Mouse (Mus musculus) liver, embryonic 14.5 days (tissue): ENCODE measurements around the gene Fgfr2. TPM values are rescaled to one million over a fixed set of nuclear protein-coding genes. Genes with fewer than 3 reads are reported as not detected.

Experiments used
- ATAC-seq: fragments of 200-750 bp; cut with Nextera tagmentation; 2 replicates; pipeline ENCODE4 v1.8.0; 2017; ENCODE audit warnings: moderate number of reproducible peaks, mild to moderate bottlenecking, moderate library complexity; ENCODE audit not compliant: insufficient read depth
- DNase-seq, 3 experiments: peaks; one replicate each; pipeline ENCODE4 v3.0.0-alpha.2; 2012 to 2013; ENCODE audit warnings: low read depth in 3 of 3, low spot score in 3 of 3
- H3K27ac ChIP-seq: fragments of 300-500 bp; sonication (generic); 2 replicates; pipeline ENCODE4 v1.5.1; 2014; ENCODE audit warnings: moderate library complexity, mild to moderate bottlenecking, control low read depth, inconsistent platforms
- H3K27me3 ChIP-seq: fragments of 300-500 bp; sonication (generic); 2 replicates; pipeline ENCODE4 v1.6.1; 2014; ENCODE audit warnings: mild to moderate bottlenecking, low read length, moderate library complexity; ENCODE audit not compliant: control insufficient read depth, insufficient read depth
- H3K36me3 ChIP-seq: fragments of 300-500 bp; sonication (generic); replicated peaks from 2 replicates; pipeline ENCODE4 v1.6.1; 2014; ENCODE audit warnings: low read depth; ENCODE audit not compliant: control insufficient read depth, insufficient read depth
- H3K4me1 ChIP-seq, 2 experiments: fragments of 200-500 bp in 1 of 2; fragments of 300-500 bp in 1 of 2; sonication (generic) in 1 of 2; replicated peaks; 2 replicates each; pipeline ENCODE4 v1.6.1; 2012 to 2014; ENCODE audit warnings: antibody characterized with exemption in 1 of 2, inconsistent platforms in 1 of 2, low read length in 1 of 2; ENCODE audit not compliant: control insufficient read depth in 2 of 2, insufficient read depth in 2 of 2
- H3K4me2 ChIP-seq: fragments of 300-500 bp; sonication (generic); 2 replicates; pipeline ENCODE4 v1.6.1; 2014; ENCODE audit warnings: low read depth, mild to moderate bottlenecking, control low read depth, moderate library complexity
- H3K4me3 ChIP-seq, 2 experiments: fragments of 200-500 bp in 1 of 2; fragments of 300-500 bp in 1 of 2; sonication (generic) in 1 of 2; 2 replicates each; pipeline ENCODE4 v1.5.1; 2012 to 2014; ENCODE audit warnings: low read depth in 2 of 2, low read length in 2 of 2, mild to moderate bottlenecking in 2 of 2, control low read depth in 1 of 2, inconsistent platforms in 1 of 2, moderate library complexity in 1 of 2; ENCODE audit not compliant: insufficient read depth in 1 of 2
- H3K9ac ChIP-seq: fragments of 300-500 bp; sonication (generic); replicated peaks from 2 replicates; pipeline ENCODE4 v1.6.1; 2014; ENCODE audit warnings: mild to moderate bottlenecking, control low read depth, moderate library complexity
- H3K9me3 ChIP-seq: fragments of 300-500 bp; sonication (generic); 2 replicates; pipeline ENCODE4 v1.6.1; 2016; ENCODE audit warnings: low read length, mixed read lengths; ENCODE audit not compliant: control insufficient read depth
- CTCF ChIP-seq: IDR thresholded peaks from 2 replicates; pipeline ENCODE4 v1.5.1; 2016; ENCODE audit warnings: antibody characterized with exemption, low read depth, control low read depth
- EP300 ChIP-seq: IDR thresholded peaks from 2 replicates; pipeline ENCODE4 v1.6.1; 2016; ENCODE audit warnings: antibody characterized with exemption, low read depth
- WGBS: fragments of 180-500 bp; shearing (Covaris S2); extraction: QIAGEN DNeasy Blood & Tissue Kit; methylation state at CpG from one replicate; pipeline ENCODE4 v1.1.7; 2014; ENCODE audit not compliant: insufficient replicate concordance; 5-methylcytosine and 5-hydroxymethylcytosine counted together
- polyA plus RNA-seq, 2 experiments: library from polyadenylated mRNA; depleted of rRNA in 1 of 2; stranded (reverse) in 1 of 2; unstranded in 1 of 2; fragments of >200 nt; fragmentation: Nextera tagmentation in 1 of 2; extraction: Ambion mirVana in 1 of 2; gene quantifications; 2 replicates each; pipeline versions ENCODE4 v1.2.1 to v1.2.3; 2012 to 2014

Fgfr2 gene
- polyA plus RNA-seq, 2 experiments, result 7.9 to 8.8 TPM

DNA sequence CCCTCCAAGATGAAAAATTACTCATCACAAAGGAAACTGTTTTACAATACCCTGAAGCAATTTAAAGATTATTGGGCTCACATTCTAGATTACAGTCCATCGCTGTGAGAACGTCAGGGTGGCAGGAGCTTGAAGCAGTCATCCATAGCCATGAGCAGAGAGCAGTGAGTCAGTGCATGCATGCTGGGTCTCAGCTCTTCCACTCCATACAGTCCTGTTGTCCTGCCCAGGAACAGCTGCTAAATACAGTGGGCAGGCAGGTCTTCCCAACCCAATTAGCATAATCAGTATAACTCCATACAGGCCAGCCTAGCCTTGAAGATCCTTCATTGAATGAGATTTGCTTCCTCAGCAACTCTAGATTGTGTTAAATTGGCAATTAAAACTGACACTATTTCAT is 147.1 kb downstream of the Fgfr2 start:
- Histone ChIP-seq H3K27ac (no peak overlapping the region), H3K36me3 (peaks cover 8% of the 10 kb centered on the region), H3K4me3 (no peak overlapping the region), H3K4me2 (no peak overlapping the region), H3K9me3 (no peaks in the 10 kb centered on the region), H3K4me1 (no peaks in the 10 kb centered on the region), H3K27me3 (no peaks in the 10 kb centered on the region), H3K9ac (no peak overlapping the region)
- TF ChIP-seq EP300 (no peak), CTCF (no peak)
- ATAC-seq, result no peak
- no peak for DNase-seq
- 90% methylated on average over 2 of the region's 2 CpGs for WGBS

DNA sequence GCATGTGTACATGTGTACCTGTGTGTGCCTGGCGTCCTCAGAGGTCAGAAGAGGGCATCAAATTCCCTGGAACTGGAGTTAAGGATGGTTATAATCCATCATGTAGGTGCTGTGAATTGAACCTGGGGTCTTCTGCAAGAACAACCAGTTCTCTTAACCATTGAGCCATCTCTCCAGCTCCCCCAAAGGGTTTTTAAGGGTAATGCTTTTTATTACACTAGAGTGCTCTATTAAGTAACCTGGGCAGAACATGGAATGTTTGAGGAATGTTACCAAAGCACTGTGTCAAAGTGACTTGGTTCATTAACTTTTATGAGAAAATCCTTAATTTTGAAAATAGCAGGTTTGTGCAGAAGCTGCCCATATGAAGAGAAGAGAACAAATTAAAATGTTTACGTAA is 151.1 kb downstream of the Fgfr2 start:
- Histone ChIP-seq H3K9ac (no peak overlapping the region), H3K9me3 (no peaks in the 10 kb centered on the region), H3K4me2 (no peak overlapping the region), H3K27me3 (no peaks in the 10 kb centered on the region), H3K4me3 (no peak overlapping the region), H3K4me1 (no peaks in the 10 kb centered on the region), H3K36me3 (peaks cover 3% of the 10 kb centered on the region; the same call in 1 of the 2 replicates), H3K27ac (no peak overlapping the region)
- WGBS, result 75% methylated on average over 2 of the region's 2 CpGs
- ATAC-seq, result no peak
- DNase-seq, result no peak
- TF ChIP-seq EP300 (no peak), CTCF (no peak)

DNA sequence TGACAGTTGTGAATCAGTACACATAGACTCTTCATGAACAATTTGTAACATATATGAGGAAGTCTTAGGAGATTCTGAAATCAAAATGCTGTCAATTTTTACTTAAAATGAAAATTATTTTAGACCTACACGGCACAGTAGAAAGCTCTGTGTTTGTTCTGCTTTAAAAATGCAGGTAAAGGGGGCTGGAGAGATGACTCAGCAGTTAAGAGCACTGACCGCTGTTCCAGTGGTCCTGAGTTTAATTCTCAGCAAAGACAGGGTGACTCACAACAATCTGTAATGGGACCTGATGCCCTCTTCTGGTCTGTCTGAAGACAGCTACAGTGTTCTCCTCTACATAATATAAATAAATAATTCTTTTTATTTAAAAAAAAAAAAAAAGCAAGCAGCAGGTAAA is 157.4 kb downstream of the Fgfr2 start:
- WGBS, result 75% methylated on average over 2 of the region's 2 CpGs
- Histone ChIP-seq H3K36me3 (peaks cover 5% of the 10 kb centered on the region; the same call in 1 of the 2 replicates), H3K4me2 (no peak overlapping the region), H3K4me3 (no peak overlapping the region), H3K4me1 (peaks cover 0 to 2% of the 10 kb centered on the region in 2 experiments; a peak in 2 of 4 replicates), H3K27ac (no peak overlapping the region), H3K9me3 (no peaks in the 10 kb centered on the region), H3K27me3 (no peaks in the 10 kb centered on the region), H3K9ac (no peak overlapping the region)
- no peak for ATAC-seq
- no peak for DNase-seq
- no peak for TF ChIP-seq EP300
- no peak for TF ChIP-seq CTCF

DNA sequence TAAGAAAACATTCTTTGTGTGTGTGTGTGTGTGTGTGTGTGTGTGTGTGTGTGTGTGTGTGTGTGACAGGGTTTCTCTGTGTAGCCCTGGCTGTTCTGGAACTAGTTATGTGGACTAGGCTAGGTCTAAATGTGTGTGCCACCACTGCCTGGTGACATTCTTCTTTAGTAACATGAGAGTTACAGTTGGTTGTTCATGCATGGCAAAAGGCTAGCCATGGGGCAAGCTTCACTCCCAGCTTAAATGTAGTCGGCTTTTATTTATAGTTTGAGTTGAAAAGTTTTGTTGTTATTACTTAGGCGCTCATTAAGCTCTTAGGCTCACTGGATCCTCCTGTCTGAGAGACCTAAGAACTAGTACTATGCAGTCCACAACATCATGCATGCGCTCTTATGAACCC is 158.8 kb downstream of the Fgfr2 start:
- 82% methylated on average over 3 of the region's 3 CpGs for WGBS
- no peak overlapping the region for H3K4me3 ChIP-seq
- no peaks in the 10 kb centered on the region for H3K9me3 ChIP-seq
- TF ChIP-seq EP300 (no peak), CTCF (no peak)
- H3K4me1 ChIP-seq, result peaks cover 0 to 2% of the 10 kb centered on the region in 2 experiments; a peak in 2 of 4 replicates
- peaks cover 5% of the 10 kb centered on the region; the same call in 1 of the 2 replicates for H3K36me3 ChIP-seq
- no peak overlapping the region for H3K4me2 ChIP-seq
- H3K9ac ChIP-seq, result no peak overlapping the region
- no peak for DNase-seq
- ATAC-seq, result no peak
- H3K27ac ChIP-seq, result no peak overlapping the region
- no peaks in the 10 kb centered on the region for H3K27me3 ChIP-seq

DNA sequence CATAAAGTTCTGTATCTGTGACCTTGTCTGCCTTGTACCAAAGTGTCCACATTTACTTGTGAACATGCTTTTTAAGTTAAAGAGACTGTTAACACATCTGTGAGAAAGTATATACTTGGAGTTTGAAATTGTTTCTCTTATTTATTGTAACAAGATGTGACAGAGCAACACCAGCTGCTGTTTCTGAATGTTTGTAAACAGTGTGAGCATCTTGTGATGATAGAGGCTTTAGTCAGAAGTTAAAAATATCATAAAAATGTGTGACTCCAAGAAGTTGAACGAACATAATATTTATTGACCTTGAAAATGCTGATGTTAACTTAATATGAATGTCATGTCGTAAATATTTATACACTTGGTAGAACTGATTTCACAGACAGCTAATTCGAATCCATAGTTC is 172.5 kb downstream of the Fgfr2 start:
- TF ChIP-seq EP300 (no peak), CTCF (no peak)
- no peak for DNase-seq
- ATAC-seq, result no peak
- Histone ChIP-seq H3K27me3 (no peaks in the 10 kb centered on the region), H3K4me2 (no peak overlapping the region), H3K27ac (no peak overlapping the region), H3K36me3 (no peaks in the 10 kb centered on the region), H3K4me1 (no peaks in the 10 kb centered on the region), H3K4me3 (no peak overlapping the region), H3K9me3 (no peaks in the 10 kb centered on the region), H3K9ac (no peak overlapping the region)
- 73% methylated on average over 3 of the region's 3 CpGs for WGBS
